Mouse (Mus musculus) heart, adult 9 months (tissue): ENCODE measurements around the gene Slc30a1.
A peak's percentile ranks its signal among the peaks of the same experiment; 100 is the strongest.

Experiments used
- DNase-seq, 2 experiments: peaks; one replicate each; pipeline ENCODE4 v3.0.0; 2022; ENCODE audit warnings: low spot score in 2 of 2

Slc30a1 gene

GRCm38 (mm10) chr1:191896806-191897552 lies 9.6 kb upstream of the Slc30a1 start:
- peak; percentile 52 to 64 for DNase-seq

- DNase-seq = peak in 1 of 2 experiments; percentile 23
Observed at GRCm38 (mm10) chr1:191905637-191906533, 682 bp upstream of the Slc30a1 start.

GRCm38 (mm10) chr1:191907431-191907810 lies 854 bp downstream of the Slc30a1 start:
- DNase-seq = peak; percentile 62 to 76

GRCm38 (mm10) chr1:191908906-191909305 lies 2.3 kb downstream of the Slc30a1 start:
- DNase-seq = no peak

- DNase-seq = no peak
Observed at GRCm38 (mm10) chr1:191909316-191909715, 2.7 kb downstream of the Slc30a1 start.

- DNase-seq = no peak
Observed at GRCm38 (mm10) chr1:191910646-191911045, 4.1 kb downstream of the Slc30a1 start.

- no peak for DNase-seq
Observed at GRCm38 (mm10) chr1:191911067-191911668, 4.6 kb downstream of the Slc30a1 start.

- no peak for DNase-seq
Observed at GRCm38 (mm10) chr1:191914647-191915046, 8.1 kb downstream of the Slc30a1 start.

- no peak for DNase-seq
Observed at GRCm38 (mm10) chr1:191915586-191915985, 9.0 kb downstream of the Slc30a1 start.

- DNase-seq = no peak
Observed at GRCm38 (mm10) chr1:191916876-191917275, 10.3 kb downstream of the Slc30a1 start.

- no peak for DNase-seq
Observed at GRCm38 (mm10) chr1:191919336-191919735, 12.8 kb downstream of the Slc30a1 start.

- DNase-seq = no peak
Observed at GRCm38 (mm10) chr1:191921701-191922100, 15.1 kb downstream of the Slc30a1 start.

GRCm38 (mm10) chr1:191925496-191925895 lies 18.9 kb downstream of the Slc30a1 start:
- DNase-seq = no peak

GRCm38 (mm10) chr1:191926681-191927080 lies 20.1 kb downstream of the Slc30a1 start:
- no peak for DNase-seq

GRCm38 (mm10) chr1:191928345-191928744 lies 21.8 kb downstream of the Slc30a1 start:
- no peak for DNase-seq

- DNase-seq = no peak
Observed at GRCm38 (mm10) chr1:191929065-191929464, 22.5 kb downstream of the Slc30a1 start.

- DNase-seq = peak; percentile 43 to 48
Observed at GRCm38 (mm10) chr1:191929897-191930524, 23.4 kb downstream of the Slc30a1 start.

- DNase-seq = no peak
Observed at GRCm38 (mm10) chr1:191930525-191931105, 24.0 kb downstream of the Slc30a1 start.

- DNase-seq = no peak
Observed at GRCm38 (mm10) chr1:191932286-191932985, 25.9 kb downstream of the Slc30a1 start.

GRCm38 (mm10) chr1:191932986-191933632 lies 26.5 kb downstream of the Slc30a1 start:
- DNase-seq = no peak
